Mouse (Mus musculus) T-helper 1 cell (primary cell): Measurements from ENCODE around the gene Dusp8.
"Not testable (repeated sequence)": the region's sequence is repeated elsewhere in the genome, so short reads cannot be mapped to it uniquely, and the experiment has no call there.

ENCODE experiments used
- in situ Hi-C: fragments of 300-600 bp; cut with MboI, MseI; formaldehyde crosslinking; loops from one replicate; pipeline ENCODE4 v1.15.1; 2025; ENCODE audit warnings: high pct_unique_total_duplicates

Dusp8 gene

DNA sequence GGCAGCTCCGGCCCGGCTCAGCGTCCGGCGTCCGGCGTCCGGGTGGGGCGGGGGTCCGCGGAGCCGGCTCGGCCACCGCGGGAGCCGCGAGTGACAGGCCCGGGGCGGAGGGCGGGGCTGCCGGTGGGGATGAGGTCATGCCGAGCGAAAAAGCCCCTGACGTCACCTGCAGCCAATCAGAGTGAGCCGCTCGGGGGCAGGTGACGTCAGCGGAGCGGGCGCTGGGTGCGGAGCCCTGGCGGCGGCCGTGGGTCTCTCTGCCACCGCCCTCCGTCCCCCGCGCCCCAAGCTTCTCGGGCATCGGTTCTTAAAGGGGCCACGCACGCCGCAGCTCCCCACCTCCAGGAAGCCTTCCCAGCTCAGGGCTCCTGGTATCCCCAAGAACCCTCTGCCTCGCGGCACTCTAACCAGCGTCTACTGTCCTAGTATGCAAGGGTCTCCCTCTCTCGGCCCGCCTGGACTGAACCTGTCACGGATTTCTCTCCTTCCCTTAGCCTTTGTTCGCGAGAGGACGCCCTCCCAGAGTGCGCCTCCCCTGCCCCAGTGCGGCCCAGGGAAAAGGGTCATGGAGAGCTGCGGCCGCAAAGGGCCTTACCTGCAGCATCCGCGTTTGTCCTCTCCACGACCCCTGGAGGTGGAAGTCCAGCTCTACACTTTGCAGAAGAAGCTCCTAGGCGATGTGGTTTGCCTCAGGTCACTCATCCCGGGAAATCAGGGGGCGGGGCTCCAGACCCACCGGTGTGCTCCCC lies at the start of gene Dusp8:
TSS of gene Dusp8 (minus strand) at position 661 of the 749 bp plus-strand sequence.
- in situ Hi-C loops, result no loop called here

DNA sequence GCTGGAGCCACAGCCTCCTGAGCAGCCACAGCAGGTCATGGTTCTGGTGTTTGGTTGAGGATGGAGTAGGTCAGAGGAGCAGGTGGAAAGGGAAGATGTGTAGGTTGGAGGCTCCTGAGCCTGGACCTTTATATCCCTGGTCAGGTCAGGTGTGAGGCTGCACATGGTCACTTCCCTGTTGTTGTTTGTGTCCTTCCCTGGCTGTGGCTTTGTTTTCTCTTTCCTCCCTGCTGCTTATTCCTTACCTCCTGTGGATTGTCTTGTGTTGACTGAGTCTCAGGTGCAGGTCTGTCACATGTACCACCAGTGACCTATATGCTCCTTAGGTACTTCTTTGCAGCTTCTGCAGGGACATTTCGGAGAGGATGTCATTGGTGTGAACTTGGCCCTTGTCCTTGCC lies 48.9 kb upstream of the Dusp8 start, which contains the start of gene Gm45337:
TSS of gene Gm45337 (minus strand) at position 101 of the 400 bp plus-strand sequence.
- in situ Hi-C loops, result no loop called here

DNA sequence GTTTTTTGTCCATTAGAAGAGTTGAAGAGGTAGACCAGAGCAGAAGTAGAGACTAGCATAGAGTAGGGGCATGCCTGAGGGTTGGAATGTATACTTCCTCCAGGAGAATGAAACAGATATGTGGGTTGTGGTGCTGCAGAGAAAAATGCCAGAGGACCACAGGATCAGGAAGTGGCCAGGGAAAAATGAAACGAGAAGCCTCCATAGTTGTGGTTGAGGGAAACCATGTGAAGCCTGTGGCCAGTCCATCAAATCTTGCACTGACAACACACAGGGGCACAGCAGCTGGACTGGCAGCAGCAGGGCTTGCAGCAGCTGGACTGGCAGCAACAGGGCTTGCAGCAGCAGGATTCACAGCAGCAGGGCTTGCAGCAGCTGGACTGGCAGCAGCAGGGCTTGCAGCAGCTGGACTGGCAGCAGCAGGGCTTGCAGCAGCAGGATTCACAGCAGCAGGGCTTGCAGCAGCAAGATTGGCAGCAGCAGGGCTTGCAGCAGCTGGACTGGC lies 47.9 kb upstream of the Dusp8 start:
- in situ Hi-C loops, result not testable (repeated sequence)

DNA sequence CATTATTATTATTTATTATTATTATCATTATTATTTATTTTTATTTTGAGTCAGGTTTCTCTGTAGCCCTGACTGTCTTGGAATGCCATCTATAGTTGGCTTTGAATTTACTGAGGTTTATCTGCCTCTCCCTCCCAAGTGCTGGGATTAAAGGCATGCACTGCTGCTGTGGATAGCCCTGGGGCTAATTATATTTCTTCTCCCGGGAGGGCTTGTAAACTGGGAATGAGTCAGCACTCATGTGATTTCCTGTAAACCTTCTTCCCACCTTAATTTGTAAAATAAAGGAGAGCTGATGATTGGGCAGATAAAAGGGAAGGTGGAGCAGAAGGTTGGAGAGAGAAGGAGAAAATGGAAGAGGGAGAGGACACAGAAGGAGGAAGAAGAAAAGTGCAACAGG lies 45.1 kb upstream of the Dusp8 start:
- in situ Hi-C loops, result no loop called here

DNA sequence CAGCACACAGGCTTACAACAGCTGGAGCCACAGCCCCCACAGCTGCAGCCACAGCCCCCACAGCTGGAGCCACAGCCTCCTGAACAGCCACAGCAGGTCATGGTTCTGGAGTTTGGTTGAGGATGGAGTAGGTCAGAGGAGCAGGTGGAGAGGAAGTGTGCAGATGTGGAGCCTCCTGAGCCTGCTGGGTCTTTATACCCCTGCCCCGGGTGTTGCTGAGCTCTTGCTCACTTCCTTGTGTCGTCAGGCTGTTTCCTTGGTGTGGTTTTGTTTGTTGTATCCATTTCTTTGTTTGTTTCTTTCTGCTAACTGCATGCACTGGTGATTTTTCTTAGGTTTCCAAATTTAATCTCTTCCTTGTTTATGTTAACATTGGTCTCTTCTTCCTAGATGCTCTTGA lies 40.3 kb upstream of the Dusp8 start, which contains the start of gene Gm39115:
TSS of gene Gm39115 (minus strand) at position 101 of the 400 bp plus-strand sequence.
- in situ Hi-C loops, result not testable (repeated sequence)

DNA sequence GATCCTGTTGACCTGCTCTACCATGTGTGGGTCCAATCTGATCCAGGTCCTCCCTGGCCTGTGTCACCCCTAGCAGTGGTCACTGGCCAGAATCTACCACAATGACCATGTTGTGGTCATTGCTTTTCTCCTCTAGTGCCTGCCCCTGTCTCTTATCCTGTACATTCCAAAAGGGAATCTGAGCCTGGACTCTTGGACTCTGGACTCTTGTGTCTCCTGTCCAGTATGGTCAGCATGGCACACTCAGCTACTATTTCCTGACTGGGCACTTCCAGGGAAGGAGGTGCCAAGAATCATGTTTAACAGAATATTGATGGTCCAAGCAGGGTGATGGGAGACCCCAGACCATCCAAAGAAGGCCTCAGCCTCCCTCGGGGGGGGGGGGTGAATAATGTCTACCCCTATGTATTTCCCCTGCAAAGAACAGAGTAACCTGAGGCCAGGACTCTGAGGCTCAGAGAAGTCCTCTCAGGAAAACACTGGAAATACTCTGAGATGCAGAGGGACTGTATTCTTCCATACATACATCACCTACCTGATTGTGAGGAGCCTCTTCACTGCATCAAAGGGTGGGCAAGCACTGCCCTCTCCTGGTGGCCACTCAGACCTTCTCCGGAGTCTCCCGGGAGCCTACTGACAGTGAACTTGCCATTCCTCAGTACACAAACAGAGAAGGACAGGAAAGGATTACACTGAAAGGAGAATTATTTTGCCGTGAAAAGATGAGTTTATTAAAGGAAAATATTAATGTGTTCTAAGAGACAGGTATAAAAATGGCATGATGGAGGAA lies 38.8 kb upstream of the Dusp8 start:
- in situ Hi-C loops, result no loop called here

DNA sequence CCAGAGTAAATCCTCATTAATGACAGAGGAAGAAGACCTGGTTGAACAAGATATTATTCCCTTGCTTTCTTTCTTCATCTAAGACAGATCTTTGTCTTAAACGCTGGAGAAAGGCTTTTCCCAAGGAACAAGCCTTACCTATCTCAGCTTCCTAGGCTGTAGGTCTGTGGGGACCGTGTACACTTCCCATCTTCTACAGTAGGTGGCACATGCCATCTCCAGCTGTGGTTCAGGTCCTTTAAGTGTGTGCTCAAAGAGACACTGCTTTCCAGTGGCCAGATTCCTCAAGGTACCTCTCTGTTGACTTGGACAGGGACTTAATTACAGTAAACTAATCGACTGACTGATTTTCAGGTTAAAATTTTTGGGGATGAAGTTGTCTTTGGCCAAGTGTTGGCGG lies 33.2 kb upstream of the Dusp8 start:
- in situ Hi-C loops, result no loop called here

DNA sequence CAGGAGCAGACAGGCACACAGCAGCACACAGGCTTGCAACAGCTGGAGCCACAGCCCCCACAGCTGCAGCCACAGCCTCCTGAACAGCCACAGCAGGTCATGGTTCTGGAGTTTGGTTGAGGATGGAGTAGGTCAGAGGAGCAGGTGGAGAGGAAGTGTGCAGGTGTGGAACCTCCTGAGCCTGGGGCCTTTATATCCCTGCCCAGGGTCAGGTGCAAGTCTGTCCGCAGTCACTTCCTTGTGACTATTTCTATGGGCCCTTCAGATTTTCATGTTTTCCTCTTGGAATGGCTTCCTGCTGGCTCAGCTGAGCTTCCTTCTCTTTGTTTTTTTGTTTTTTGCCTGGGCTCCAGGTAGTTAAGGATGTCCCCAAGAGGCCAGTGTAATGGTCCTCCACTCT lies 25.0 kb upstream of the Dusp8 start, which contains the start of gene Gm45618:
TSS of gene Gm45618 (minus strand) at position 101 of the 400 bp plus-strand sequence.
- in situ Hi-C loops, result not testable (repeated sequence)

DNA sequence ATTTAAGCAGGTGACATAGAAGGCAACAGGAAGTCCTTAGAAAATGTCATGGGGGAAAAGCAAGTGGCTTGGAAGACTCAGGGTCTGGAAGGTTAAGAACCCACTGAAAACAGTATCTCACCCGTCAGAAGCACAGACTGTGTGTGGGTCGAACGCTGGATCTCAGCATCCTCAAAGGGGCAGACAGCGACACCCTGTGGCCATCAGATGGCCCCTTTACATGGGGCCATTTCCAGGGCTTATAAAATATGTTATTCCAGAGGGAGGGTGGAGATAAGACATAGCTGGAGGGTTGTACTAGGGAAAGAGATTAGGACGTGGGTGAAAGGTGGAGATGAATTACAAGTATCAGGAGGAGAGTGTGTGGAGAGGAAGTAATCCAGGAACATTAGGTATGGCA lies 24.0 kb upstream of the Dusp8 start:
- in situ Hi-C loops, result no loop called here

DNA sequence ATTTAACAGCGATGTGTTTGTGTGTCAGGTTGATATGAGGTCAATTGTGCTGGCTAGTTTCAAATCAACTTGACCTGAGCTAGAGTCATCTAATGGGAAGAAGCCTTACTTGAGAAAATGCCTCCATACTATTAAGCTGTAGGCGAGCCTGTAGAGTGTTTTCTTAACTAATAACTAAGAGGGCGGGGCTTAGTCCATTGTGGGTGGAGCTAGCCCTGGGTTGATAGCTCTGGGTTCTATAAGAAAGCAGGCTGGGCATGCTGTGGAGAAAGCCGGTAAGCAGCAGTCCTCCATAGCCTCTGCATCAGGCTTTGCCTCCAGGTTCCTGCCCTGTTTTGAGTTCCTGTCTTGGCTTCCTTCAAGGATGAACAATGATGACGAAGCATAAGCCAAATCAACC lies 9.1 kb upstream of the Dusp8 start:
- in situ Hi-C loops, result no loop called here

DNA sequence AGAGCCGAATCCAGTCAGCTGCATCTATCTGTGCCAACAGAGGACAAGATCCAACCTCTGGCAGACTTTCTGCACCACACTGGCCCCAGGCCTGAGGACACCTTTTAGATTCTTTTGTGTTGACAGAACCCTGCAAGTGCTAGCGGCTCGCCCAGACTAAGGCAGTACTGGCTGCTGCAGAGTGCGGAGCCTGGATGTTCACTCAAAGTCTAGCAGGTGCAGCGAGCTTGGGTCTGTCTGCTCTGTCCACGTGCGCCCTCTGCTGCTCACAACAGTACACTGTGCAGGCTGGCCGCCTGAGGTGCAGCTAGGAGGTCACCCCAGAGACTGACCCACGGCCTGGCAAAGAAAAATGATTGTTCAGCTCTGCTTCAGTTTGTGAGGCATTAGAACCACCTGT lies 2.1 kb upstream of the Dusp8 start:
- in situ Hi-C loops, result no loop called here

DNA sequence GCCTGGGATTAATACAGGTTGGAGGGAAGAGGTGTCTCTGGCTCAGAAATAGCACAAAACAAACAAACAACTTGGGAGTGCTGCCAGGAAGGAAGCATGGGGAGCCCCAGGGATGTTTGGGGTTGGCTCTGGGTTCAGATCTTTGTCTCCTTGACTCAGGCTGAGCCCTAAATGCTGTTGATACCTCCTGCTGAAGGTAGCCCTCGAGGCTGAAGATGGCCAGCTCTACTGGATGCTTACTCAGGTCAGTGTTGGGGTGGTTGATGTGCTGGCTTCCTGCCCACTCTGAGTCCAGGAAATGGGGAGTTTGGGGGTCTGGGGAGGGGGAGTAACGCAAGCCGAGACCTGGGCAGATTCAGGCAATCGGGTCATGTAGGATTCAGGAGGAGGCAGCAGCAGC lies 1.1 kb upstream of the Dusp8 start:
- in situ Hi-C loops, result no loop called here

DNA sequence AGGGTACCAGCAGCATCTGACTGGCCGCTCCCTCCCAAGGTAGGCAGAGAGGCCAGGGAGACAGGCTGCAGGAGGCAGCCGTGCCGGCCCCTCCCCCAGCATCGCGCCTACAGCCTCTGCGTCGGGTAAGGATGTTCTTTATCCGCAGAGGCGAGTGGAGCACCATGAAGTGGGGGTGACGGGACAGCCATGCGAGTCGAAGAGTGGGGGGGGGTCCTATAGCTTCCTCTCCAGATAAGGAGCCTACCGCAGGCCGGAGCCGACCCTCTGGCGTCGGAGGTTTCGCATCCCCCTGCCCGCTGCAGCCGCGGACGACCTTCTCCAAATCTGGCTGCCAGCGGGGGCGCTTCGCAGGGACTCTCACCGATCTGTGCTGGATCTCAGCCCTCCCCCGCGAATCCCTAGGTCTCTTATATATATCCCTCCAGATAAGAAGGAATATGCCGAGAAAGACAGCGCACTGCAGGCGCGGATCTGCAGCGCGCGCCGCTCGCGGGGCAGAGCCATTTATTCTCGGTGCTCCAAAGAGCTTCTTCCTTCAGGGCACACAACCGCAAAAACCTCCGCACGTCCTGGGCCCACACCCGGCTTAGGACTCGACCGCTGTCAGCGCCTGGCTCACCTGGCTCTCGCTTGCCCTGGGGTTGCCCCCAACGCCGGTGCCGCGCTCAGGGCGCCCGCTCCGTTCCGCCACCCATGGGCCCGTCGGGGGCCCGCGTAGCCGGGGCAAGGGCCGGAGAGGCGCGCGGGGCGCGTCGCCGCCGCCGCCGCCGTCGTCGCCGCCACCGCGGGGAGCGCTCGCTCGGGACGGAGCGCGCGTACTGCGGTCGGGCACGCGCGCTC lies 1.1 kb downstream of the Dusp8 start:
- in situ Hi-C loops, result no loop called here

DNA sequence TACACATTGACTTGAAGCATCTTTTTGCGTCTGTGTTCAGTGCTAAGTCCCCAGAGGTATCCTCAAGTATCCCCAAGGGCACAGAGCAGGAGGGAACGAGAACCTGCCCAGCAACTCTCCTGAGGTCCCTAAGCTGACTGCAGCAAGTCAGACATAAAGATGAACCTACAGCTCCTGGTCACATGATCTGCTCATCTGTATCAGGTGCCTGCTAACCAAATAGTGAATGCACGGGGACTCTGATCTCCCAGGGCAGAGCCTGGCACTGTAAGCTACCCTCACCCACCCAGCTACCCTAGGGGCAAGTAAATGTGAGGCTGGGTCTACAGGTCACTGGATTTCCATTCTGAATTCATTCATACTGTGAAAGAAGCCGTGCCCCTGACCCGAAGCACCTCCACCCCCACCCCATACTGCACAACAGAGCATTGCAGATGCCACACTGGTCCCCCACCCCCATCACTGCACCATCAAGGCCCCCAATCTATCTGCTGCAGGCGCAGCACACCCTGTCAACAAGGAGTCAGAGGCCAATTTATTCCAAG lies 1.9 kb downstream of the Dusp8 start:
- in situ Hi-C loops, result no loop called here

DNA sequence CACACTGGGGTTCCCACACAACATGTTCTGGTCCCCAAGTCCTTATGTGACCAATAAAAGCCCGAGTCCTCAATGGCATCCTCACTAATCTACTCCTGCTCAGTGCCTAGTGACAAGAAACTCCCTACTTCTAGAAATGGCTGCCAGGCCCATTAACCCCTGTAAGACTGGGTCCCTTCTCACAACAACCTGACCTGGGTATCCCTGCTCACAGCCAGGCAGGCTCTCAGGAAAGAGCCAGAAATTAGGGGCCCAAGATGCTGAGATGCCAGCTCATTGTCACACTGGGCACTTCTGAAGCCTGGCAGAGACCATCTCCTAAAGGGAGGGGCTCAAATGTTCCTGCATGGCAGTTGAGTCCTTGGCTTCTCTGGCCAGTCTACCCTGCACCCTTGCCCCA lies 2.7 kb downstream of the Dusp8 start:
- in situ Hi-C loops, result no loop called here

DNA sequence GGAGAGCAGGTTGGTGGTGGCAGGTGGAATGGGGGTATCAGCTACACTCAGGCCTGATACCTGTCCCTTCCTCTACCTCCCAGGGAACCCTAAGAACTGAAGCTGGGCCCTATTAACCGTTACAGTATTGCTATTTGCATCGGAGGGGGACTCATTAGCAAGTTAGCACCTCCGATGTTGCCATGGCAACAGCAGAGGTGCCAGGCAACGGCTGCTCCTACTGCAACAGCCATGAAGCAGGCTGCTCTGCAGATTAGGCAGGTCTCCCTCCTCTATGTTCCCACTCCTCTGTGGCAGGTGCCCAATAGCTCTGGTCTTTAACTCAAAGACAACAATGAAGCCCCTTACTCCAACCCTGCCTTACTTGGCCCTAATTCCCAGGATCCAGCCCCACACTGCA lies 3.8 kb downstream of the Dusp8 start:
- in situ Hi-C loops, result no loop called here

DNA sequence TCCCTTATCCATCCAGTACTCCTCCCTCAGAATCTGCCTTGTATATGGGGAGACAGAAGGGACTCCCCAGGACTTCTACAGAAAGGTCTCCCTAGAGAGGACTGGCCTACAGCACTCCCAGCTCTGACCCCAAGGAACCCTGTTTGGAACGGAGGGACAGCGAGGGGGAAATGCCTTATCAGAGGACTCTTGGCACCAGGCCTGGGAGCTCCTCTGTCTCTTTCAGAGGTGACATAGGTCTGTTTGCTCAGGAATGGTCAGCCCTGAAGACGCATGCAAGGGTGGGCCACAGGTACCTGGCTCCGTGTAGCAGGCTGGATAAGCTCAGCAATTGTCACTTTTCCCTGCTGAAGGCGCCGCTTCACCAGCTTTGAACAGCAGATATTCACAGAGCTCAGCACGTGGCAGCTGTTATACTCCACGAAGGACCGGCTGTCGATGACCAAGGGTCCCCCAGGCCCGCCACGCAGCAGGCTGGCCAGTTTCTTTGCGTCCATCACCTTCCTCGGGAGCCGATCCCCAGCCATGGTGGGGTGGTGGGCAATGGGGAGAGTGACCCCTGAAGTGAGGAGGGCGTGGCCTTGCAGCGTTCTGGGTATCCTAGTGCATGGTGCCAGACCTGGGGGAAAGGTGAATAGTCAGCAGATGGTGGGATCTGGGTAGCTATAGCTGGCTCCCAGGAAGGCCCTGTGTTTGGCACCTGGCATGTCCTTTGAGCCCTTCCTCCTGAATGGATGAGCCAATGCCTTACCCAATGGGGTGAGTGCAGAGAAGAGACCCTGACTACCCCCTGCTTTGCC lies 5.8 kb downstream of the Dusp8 start:
- in situ Hi-C loops, result no loop called here

DNA sequence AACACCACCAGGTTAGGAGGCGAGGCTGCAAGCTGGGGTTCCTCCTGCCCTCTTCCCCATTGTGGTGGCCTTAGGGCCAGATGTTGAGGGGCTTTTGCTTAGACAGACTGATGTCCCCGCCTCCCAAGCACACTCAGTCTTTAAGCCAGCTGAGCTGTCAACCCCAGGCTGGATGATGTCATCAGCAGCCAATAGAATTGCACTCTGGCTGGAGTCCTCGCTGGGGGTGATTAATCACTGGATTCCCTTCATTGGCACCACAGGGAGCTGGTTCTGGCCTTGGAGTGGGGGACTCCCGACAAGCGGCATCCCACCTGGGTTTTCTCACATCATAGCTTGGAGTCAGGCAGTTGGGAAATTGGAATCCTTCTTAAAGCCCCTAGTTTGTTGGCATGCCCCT lies 6.8 kb downstream of the Dusp8 start:
- in situ Hi-C loops, result no loop called here

DNA sequence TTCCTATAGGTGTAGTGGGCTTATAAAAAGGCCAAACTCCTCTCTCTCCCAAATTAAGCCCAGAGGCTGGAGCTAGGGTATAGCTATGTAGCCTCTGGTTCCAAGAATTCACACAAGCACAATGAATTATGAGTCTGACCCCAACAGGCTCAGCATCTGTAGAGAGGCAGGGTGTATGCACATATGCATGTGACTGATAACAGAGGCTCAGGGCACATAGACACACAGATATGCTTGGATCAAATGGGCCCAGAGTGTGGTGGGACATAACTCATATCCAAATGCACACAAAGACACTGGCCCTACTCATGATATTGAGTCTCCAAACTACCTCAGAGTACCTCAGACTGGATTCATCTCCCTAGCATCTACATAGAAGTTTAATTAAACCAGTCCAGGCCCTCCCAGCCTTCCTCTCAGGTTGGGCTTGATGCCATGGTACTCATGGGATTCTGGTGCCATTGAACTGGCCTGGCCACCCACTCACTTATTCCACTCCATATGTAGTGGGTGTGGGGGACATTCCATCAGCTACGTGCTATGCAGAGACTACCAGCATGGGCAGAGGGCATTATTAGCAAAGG lies 8.5 kb downstream of the Dusp8 start:
- in situ Hi-C loops, result no loop called here
